Mouse (Mus musculus): Measurements from ENCODE around the gene Nup88. TPM values are rescaled to one million over a fixed set of nuclear protein-coding genes. Genes with fewer than 3 reads are reported as not detected.

Nup88 gene
- polyA plus RNA-seq, 1 experiment from 2014 or later, result 140 TPM

DNA sequence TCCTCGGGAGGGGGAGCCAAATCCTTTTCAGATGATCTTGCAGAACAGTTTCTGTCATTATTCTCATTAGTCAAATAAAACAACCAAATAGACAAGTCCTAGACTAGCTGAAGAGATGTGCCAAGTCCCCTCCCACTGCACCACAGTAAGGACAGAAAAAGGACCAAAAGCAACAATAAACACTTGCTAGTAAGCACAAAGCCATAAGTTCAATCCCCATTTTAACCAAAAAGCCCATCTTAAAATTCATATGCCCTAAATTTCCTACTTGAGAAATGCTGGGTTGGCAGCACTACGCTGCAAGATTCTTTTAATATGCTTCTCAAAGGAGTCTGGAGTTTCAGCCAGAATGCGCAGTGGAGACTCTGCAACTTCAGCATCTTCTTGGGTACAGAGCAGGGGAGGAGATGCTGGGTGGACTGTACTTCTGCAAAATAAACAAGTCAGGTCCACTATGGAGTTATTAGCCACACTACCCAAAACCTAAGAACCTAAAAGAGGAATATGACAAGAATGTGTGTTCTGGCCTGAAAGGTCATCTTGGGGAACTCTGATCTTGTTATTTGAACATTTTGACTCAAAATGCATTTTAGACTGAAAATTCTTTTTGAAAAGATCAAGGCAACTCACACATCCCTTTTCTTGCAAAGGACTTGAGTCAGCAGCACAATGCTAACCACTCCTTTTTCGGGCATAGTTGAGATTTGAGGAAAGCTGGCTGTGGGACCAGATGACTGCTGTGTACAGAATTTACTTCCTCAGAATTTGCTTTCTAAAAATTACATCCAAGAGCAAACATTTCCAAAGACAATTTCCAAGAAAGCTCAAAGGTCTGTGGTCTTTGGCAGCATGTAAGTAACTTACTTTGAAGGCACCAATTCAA, 24.6 kb downstream of the Nup88 start:
- Histone ChIP-seq H3K36me3 (ENCODE audit: control insufficient read depth, insufficient read depth, low read length) (peaks cover 93% of the 10 kb centered on the region), H3K9me3 (ENCODE audit: control insufficient read depth, low read length) (no peaks in the 10 kb centered on the region), H3K9ac (replicated peaks; ENCODE audit: low read length) (no peak overlapping the region), H3K4me3 (replicated peaks; ENCODE audit: low read depth, low read length) (no peak overlapping the region), H3K4me2 (ENCODE audit: low read length) (no peak overlapping the region), H3K4me1 (ENCODE audit: control insufficient read depth, insufficient read depth, low read length) (no peaks in the 10 kb centered on the region), H3K27ac (replicated peaks; ENCODE audit: low read depth, low read length) (no peak overlapping the region), H3K27me3 (ENCODE audit: control insufficient read depth, insufficient read depth, low read length) (no peaks in the 10 kb centered on the region)
- no peak for DNase-seq
- ATAC-seq (ENCODE audit: low FRiP score, low TSS enrichment), result no peak
- WGBS, result 93% methylated on average over 4 of the region's 4 CpGs

DNA sequence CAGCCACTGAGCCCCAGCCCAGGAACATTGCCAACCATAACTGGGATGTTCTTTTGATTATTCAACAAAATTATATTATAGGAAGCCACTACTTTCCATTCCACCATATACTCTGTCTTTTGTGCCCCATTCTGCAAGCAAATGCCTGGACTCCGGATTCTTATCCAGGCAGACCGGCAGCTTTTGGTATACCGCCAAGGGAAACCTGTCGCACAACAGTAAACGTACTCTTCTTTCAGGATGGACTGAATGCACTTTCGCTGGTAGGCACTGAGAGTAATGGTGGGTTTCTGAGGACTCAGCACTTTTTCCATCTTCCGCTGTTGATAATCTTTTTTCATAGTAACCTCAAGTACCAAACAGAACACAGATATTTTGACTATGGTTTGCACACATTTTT, 26.1 kb downstream of the Nup88 start:
- no peak overlapping the region for H3K4me2 ChIP-seq (ENCODE audit: low read length)
- H3K9ac ChIP-seq (replicated peaks; ENCODE audit: low read length), result no peak overlapping the region
- no peaks in the 10 kb centered on the region for H3K9me3 ChIP-seq (ENCODE audit: control insufficient read depth, low read length)
- no peaks in the 10 kb centered on the region for H3K4me1 ChIP-seq (ENCODE audit: control insufficient read depth, insufficient read depth, low read length)
- DNase-seq, result no peak
- WGBS, result 91% methylated on average over 7 of the region's 7 CpGs
- no peaks in the 10 kb centered on the region for H3K27me3 ChIP-seq (ENCODE audit: control insufficient read depth, insufficient read depth, low read length)
- H3K27ac ChIP-seq (replicated peaks; ENCODE audit: low read depth, low read length), result no peak overlapping the region
- H3K36me3 ChIP-seq (ENCODE audit: control insufficient read depth, insufficient read depth, low read length), result peaks cover 91% of the 10 kb centered on the region
- no peak overlapping the region for H3K4me3 ChIP-seq (replicated peaks; ENCODE audit: low read depth, low read length)
- ATAC-seq (ENCODE audit: low FRiP score, low TSS enrichment), result no peak

DNA sequence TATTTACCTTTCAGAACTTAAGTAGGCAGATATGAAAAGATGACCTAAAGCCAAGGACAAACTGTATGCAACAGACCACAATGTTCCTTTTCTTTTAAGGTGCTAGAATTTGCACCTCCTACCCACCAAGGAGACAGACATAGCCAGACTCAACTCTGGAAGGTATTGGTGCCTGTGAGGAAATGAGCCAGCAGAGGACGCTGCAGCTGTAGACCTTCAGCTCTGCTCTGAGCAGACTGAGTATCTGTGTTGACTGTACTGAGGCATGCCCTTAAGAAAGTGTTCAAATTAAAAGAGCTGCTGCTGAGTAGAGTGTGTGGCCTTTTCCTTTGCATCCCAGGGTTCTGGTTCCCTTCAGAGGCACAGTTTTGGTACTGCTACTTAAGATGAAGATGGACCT, 27.2 kb downstream of the Nup88 start:
- Histone ChIP-seq H3K4me2 (ENCODE audit: low read length) (no peak overlapping the region), H3K9me3 (ENCODE audit: control insufficient read depth, low read length) (no peaks in the 10 kb centered on the region), H3K36me3 (ENCODE audit: control insufficient read depth, insufficient read depth, low read length) (peaks cover 92% of the 10 kb centered on the region), H3K27ac (replicated peaks; ENCODE audit: low read depth, low read length) (no peak overlapping the region), H3K27me3 (ENCODE audit: control insufficient read depth, insufficient read depth, low read length) (no peaks in the 10 kb centered on the region), H3K9ac (replicated peaks; ENCODE audit: low read length) (no peak overlapping the region), H3K4me3 (replicated peaks; ENCODE audit: low read depth, low read length) (no peak overlapping the region), H3K4me1 (ENCODE audit: control insufficient read depth, insufficient read depth, low read length) (no peaks in the 10 kb centered on the region)
- ATAC-seq (ENCODE audit: low FRiP score, low TSS enrichment), result no peak
- DNase-seq, result no peak
- WGBS, result 90% methylated on average over 1 of the region's 1 CpGs

DNA sequence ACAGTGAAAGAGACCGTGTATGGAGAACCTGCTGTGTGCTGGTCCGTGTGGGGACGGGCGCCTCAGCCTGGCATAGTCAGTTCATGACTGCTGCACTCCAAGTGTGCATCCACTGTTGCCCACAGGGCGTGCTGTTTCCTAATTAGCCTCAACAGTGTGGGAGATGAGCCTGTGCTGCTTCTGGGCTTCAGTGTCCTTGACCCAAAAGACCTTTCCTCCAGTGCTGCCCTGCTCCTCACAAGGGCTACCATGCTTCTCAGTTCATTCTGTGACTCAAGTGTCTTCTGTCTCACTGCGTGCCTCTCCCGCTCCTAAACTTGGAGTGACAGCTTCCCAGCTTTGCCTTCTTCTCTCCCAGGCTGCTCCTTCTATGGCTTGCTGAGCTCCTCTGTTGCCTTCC, 34.5 kb downstream of the Nup88 start:
- H3K36me3 ChIP-seq (ENCODE audit: control insufficient read depth, insufficient read depth, low read length), result peaks cover 70% of the 10 kb centered on the region

DNA sequence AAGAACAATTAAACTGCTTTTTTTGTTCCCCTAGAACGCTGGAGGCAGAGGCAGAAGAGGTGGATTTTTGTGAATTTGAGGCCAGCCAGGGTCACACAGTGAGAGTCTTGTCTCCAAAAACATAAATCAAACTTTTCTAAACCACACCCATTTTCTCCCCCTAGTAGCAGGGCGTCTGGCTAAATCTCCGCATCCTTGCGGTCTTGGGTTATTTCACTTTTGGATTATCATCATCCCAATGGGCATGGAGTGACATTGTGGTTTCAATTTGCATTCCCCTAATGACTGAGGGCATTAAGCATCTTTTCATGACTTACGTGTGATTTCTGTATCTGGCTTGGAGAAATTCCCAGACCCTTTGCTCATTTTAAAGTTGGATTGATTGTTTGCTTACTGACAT, 38.3 kb downstream of the Nup88 start:
- no peak overlapping the region for H3K9ac ChIP-seq (replicated peaks; ENCODE audit: low read length)
- H3K4me2 ChIP-seq (ENCODE audit: low read length), result no peak overlapping the region
- H3K4me1 ChIP-seq (ENCODE audit: control insufficient read depth, insufficient read depth, low read length), result no peaks in the 10 kb centered on the region
- H3K36me3 ChIP-seq (ENCODE audit: control insufficient read depth, insufficient read depth, low read length), result peaks cover 50% of the 10 kb centered on the region
- H3K9me3 ChIP-seq (ENCODE audit: control insufficient read depth, low read length), result no peaks in the 10 kb centered on the region
- H3K27ac ChIP-seq (replicated peaks; ENCODE audit: low read depth, low read length), result no peak overlapping the region
- no peak overlapping the region for H3K4me3 ChIP-seq (replicated peaks; ENCODE audit: low read depth, low read length)
- H3K27me3 ChIP-seq (ENCODE audit: control insufficient read depth, insufficient read depth, low read length), result no peaks in the 10 kb centered on the region
- DNase-seq (no peak), ATAC-seq (ENCODE audit: low FRiP score, low TSS enrichment) (no peak)
- WGBS, result 85% methylated on average over 5 of the region's 5 CpGs

More for the DNA sequence above, 34.5 kb downstream of the Nup88 start:
- Histone ChIP-seq H3K4me3 (replicated peaks; ENCODE audit: low read depth, low read length) (no peak overlapping the region), H3K9me3 (ENCODE audit: control insufficient read depth, low read length) (no peaks in the 10 kb centered on the region), H3K4me2 (ENCODE audit: low read length) (no peak overlapping the region), H3K4me1 (ENCODE audit: control insufficient read depth, insufficient read depth, low read length) (no peaks in the 10 kb centered on the region), H3K9ac (replicated peaks; ENCODE audit: low read length) (no peak overlapping the region), H3K27me3 (ENCODE audit: control insufficient read depth, insufficient read depth, low read length) (no peaks in the 10 kb centered on the region), H3K27ac (replicated peaks; ENCODE audit: low read depth, low read length) (no peak overlapping the region)
- no peak for DNase-seq
- 86% methylated on average over 7 of the region's 7 CpGs for WGBS
- ATAC-seq (ENCODE audit: low FRiP score, low TSS enrichment), result no peak

DNA sequence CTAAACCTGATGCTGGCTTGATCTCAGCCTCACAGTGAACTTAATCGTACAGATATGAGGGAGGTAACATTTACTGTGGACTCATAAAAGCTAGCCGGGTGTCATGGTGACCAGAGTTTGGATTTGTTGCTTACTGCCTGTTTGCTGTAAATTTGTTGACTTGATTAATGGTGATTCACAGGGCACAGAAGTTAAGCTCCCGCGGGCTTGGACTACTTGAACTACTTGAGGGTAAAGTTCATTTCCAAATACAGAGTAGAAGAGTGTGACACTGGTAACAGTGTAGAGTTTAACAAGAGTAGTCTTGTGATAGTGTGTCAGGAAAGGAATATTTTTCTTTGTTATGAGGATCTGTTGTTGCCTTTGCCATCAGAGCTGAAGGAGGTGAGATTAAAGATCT, 50.2 kb downstream of the Nup88 start:
- no peaks in the 10 kb centered on the region for H3K4me1 ChIP-seq (ENCODE audit: control insufficient read depth, insufficient read depth, low read length)
- ATAC-seq (ENCODE audit: low FRiP score, low TSS enrichment), result no peak
- H3K4me3 ChIP-seq (replicated peaks; ENCODE audit: low read depth, low read length), result no peak overlapping the region
- no peak overlapping the region for H3K4me2 ChIP-seq (ENCODE audit: low read length)
- peaks cover 51% of the 10 kb centered on the region for H3K36me3 ChIP-seq (ENCODE audit: control insufficient read depth, insufficient read depth, low read length)
- H3K27ac ChIP-seq (replicated peaks; ENCODE audit: low read depth, low read length), result no peak overlapping the region
- H3K9me3 ChIP-seq (ENCODE audit: control insufficient read depth, low read length), result no peaks in the 10 kb centered on the region
- H3K27me3 ChIP-seq (ENCODE audit: control insufficient read depth, insufficient read depth, low read length), result no peaks in the 10 kb centered on the region
- no peak for DNase-seq
- H3K9ac ChIP-seq (replicated peaks; ENCODE audit: low read length), result no peak overlapping the region
- WGBS, result 98% methylated on average over 4 of the region's 4 CpGs

DNA sequence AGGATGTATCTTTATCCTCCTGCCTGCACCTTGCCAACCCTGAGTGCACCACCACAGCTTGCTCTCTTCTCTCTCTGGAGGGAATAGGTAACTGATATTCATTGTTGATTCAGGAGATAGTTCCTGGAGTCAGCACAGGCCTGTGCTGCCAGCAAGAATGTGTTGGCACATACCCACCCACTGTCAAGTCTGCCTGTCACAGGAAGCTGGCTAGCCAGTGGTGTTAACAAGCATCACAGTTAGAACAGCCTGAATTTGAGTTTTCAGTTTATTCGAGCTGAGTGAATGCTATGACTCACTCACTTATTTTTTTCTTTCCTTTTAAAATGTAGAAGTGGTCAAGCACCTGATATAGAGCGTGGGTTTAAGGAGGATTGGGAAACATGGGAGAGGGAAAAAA, 51.9 kb downstream of the Nup88 start:
- Histone ChIP-seq H3K36me3 (ENCODE audit: control insufficient read depth, insufficient read depth, low read length) (peaks cover 40% of the 10 kb centered on the region), H3K9ac (replicated peaks; ENCODE audit: low read length) (no peak overlapping the region), H3K27ac (replicated peaks; ENCODE audit: low read depth, low read length) (no peak overlapping the region), H3K4me1 (ENCODE audit: control insufficient read depth, insufficient read depth, low read length) (no peaks in the 10 kb centered on the region), H3K27me3 (ENCODE audit: control insufficient read depth, insufficient read depth, low read length) (no peaks in the 10 kb centered on the region), H3K4me3 (replicated peaks; ENCODE audit: low read depth, low read length) (no peak overlapping the region), H3K4me2 (ENCODE audit: low read length) (no peak overlapping the region), H3K9me3 (ENCODE audit: control insufficient read depth, low read length) (no peaks in the 10 kb centered on the region)
- DNase-seq, result no peak
- no peak for ATAC-seq (ENCODE audit: low FRiP score, low TSS enrichment)
- 95% methylated on average over 2 of the region's 2 CpGs for WGBS

DNA sequence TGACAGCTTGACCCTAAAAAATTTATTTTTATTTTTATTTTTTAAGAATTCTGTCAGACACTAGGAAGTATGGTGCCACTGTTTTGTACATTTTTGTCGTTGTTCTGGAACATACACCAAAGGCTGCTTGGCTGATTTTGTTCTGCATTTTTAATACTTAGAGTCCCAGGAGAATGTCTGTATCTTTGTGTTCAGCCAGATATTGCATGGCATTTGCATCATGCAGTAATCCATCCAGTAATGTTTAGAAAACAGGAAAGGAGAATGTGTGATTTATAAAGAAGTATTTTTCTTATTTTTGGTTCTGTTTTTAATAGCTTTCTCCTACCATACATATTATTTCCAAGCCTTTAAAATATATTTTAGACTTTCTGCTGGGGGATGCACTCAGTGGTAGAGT, 57.9 kb downstream of the Nup88 start:
- Histone ChIP-seq H3K4me2 (ENCODE audit: low read length) (no peak overlapping the region), H3K9ac (replicated peaks; ENCODE audit: low read length) (no peak overlapping the region), H3K4me3 (replicated peaks; ENCODE audit: low read depth, low read length) (no peak overlapping the region), H3K27me3 (ENCODE audit: control insufficient read depth, insufficient read depth, low read length) (no peaks in the 10 kb centered on the region), H3K36me3 (ENCODE audit: control insufficient read depth, insufficient read depth, low read length) (peaks cover 31% of the 10 kb centered on the region), H3K4me1 (ENCODE audit: control insufficient read depth, insufficient read depth, low read length) (no peaks in the 10 kb centered on the region), H3K27ac (replicated peaks; ENCODE audit: low read depth, low read length) (no peak overlapping the region), H3K9me3 (ENCODE audit: control insufficient read depth, low read length) (no peaks in the 10 kb centered on the region)
- DNase-seq, result no peak
- ATAC-seq (ENCODE audit: low FRiP score, low TSS enrichment), result no peak
- WGBS, result 67% methylated on average over 1 of the region's 1 CpGs

DNA sequence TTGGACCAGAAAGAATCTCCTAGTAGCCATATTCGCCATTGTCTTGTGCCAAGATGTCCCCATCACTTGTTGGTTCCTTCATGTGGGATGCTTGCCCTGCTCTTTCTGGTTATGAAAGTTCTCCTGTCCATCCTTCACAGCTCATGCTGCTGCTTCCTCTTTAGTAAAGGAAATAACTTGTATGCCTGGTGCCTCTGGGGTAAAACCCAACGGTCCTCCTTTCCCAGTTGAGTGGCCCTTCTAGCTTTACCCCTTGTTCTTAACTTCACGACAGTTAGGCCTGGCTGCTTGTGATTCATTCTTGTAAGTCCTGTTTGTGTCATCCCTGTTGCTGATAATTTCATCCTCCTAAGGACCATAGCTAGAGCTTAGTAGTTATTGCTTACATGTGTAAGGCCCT, 58.5 kb downstream of the Nup88 start:
- Histone ChIP-seq H3K4me3 (replicated peaks; ENCODE audit: low read depth, low read length) (no peak overlapping the region), H3K36me3 (ENCODE audit: control insufficient read depth, insufficient read depth, low read length) (peaks cover 28% of the 10 kb centered on the region), H3K27me3 (ENCODE audit: control insufficient read depth, insufficient read depth, low read length) (no peaks in the 10 kb centered on the region), H3K9me3 (ENCODE audit: control insufficient read depth, low read length) (no peaks in the 10 kb centered on the region), H3K27ac (replicated peaks; ENCODE audit: low read depth, low read length) (no peak overlapping the region), H3K9ac (replicated peaks; ENCODE audit: low read length) (no peak overlapping the region), H3K4me1 (ENCODE audit: control insufficient read depth, insufficient read depth, low read length) (no peaks in the 10 kb centered on the region), H3K4me2 (ENCODE audit: low read length) (no peak overlapping the region)
- ATAC-seq (ENCODE audit: low FRiP score, low TSS enrichment) (no peak), DNase-seq (no peak)
- 97% methylated on average over 3 of the region's 3 CpGs for WGBS

All from midbrain, embryonic 14.5 days (tissue).